Mouse (Mus musculus): ENCODE results near the gene Pltp. TPM values are rescaled to one million over a fixed set of nuclear protein-coding genes. Genes with fewer than 3 reads are reported as not detected.

The Pltp gene
- total RNA-seq, 1 experiment = 56.1 TPM

DNA sequence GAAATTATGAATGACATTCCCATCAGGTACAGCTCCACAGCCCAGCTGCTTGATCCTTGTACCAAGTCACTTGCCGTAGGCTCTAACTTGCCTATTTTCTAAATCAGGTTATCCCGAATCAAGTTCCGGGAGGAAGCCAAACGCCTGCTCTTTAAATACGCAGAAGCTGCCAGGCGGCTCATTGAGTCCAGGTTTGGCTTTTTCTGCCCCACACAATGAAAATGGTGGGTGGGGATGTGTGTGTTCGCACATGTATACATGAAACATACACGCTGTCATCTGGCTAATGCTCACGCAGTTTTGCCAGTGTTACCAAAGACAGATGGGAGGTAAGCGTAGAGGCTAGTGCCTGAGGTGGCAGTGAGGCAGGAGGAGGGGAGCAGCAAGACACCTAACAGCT, 29.1 kb upstream of the Pltp start:
- no peak overlapping the region for H3K27ac ChIP-seq (ENCODE audit: insufficient read depth, low read depth, low read length, poor library complexity, severe bottlenecking)
- in situ Hi-C loops (cut with MboI; ENCODE audit: low sequenced_read_pairs in 2 of 2, unreplicated experiment in 2 of 2) = no loop called here
- TF ChIP-seq HCFC1 (IDR thresholded peaks at IDR 0.05; ENCODE audit: borderline replicate concordance, insufficient read depth, low read length) = no peak
- TF ChIP-seq ZNF384 (IDR thresholded peaks at IDR 0.05; ENCODE audit: low read depth, low read length) = no peak
- TF ChIP-seq ZC3H11A (IDR thresholded peaks at IDR 0.05; ENCODE audit: borderline replicate concordance, low read depth, low read length) = no peak
- TF ChIP-seq MAFK (IDR thresholded peaks at IDR 0.05; ENCODE audit: insufficient read depth, low read depth, low read length) = no peak
- no peak for TF ChIP-seq CHD2 (IDR thresholded peaks at IDR 0.05; ENCODE audit: low read depth, low read length)
- H3K36me3 ChIP-seq (ENCODE audit: control insufficient read depth, insufficient read depth, low read length, poor library complexity, severe bottlenecking) = peaks cover 62% of the 10 kb centered on the region
- DNase-seq (ENCODE audit: low read depth, low spot score) = no peak
- no peak overlapping the region for H3K4me3 ChIP-seq (ENCODE audit: insufficient read depth in 1 of 2, low read depth in 1 of 2, low read length in 2 of 2, poor library complexity in 1 of 2, severe bottlenecking in 1 of 2)
- peaks cover 1 to 5% of the 10 kb centered on the region in 2 experiments; a peak in 1 of 4 replicates for H3K4me1 ChIP-seq (ENCODE audit: control insufficient read depth in 2 of 2, insufficient read depth in 2 of 2, low read length in 2 of 2, poor library complexity in 1 of 2)
- H3K9ac ChIP-seq (ENCODE audit: insufficient read depth, low read depth, low read length, poor library complexity, severe bottlenecking) = no peak overlapping the region
- H3K9me3 ChIP-seq (ENCODE audit: control insufficient read depth, insufficient read depth, low read depth, low read length) = no peaks in the 10 kb centered on the region

GRCm38 (mm10) chr2:164885788-164886187, 28.3 kb upstream of the Pltp start:
- Histone ChIP-seq H3K4me1 (ENCODE audit: control insufficient read depth in 2 of 2, insufficient read depth in 2 of 2, low read length in 2 of 2, poor library complexity in 1 of 2) (peaks cover 1 to 5% of the 10 kb centered on the region in 2 experiments; a peak in 1 of 4 replicates), H3K9ac (ENCODE audit: insufficient read depth, low read depth, low read length, poor library complexity, severe bottlenecking) (no peak overlapping the region), H3K36me3 (ENCODE audit: control insufficient read depth, insufficient read depth, low read length, poor library complexity, severe bottlenecking) (peaks cover 54% of the 10 kb centered on the region), H3K27ac (ENCODE audit: insufficient read depth, low read depth, low read length, poor library complexity, severe bottlenecking) (no peak overlapping the region), H3K9me3 (ENCODE audit: control insufficient read depth, insufficient read depth, low read depth, low read length) (no peaks in the 10 kb centered on the region), H3K4me3 (ENCODE audit: insufficient read depth in 1 of 2, low read depth in 1 of 2, low read length in 2 of 2, poor library complexity in 1 of 2, severe bottlenecking in 1 of 2) (no peak overlapping the region)
- no peak for TF ChIP-seq ZNF384 (IDR thresholded peaks at IDR 0.05; ENCODE audit: low read depth, low read length)
- TF ChIP-seq ZC3H11A (IDR thresholded peaks at IDR 0.05; ENCODE audit: borderline replicate concordance, low read depth, low read length) = no peak
- no peak for TF ChIP-seq HCFC1 (IDR thresholded peaks at IDR 0.05; ENCODE audit: borderline replicate concordance, insufficient read depth, low read length)
- TF ChIP-seq MAFK (IDR thresholded peaks at IDR 0.05; ENCODE audit: insufficient read depth, low read depth, low read length) = no peak
- TF ChIP-seq CHD2 (IDR thresholded peaks at IDR 0.05; ENCODE audit: low read depth, low read length) = no peak
- DNase-seq (ENCODE audit: low read depth, low spot score) = no peak
- in situ Hi-C loops (cut with MboI; ENCODE audit: low sequenced_read_pairs in 2 of 2, unreplicated experiment in 2 of 2) = no loop called here

- no peak for TF ChIP-seq CHD2 (IDR thresholded peaks at IDR 0.05; ENCODE audit: low read depth, low read length)
- no peak for TF ChIP-seq ZC3H11A (IDR thresholded peaks at IDR 0.05; ENCODE audit: borderline replicate concordance, low read depth, low read length)
- no peak for TF ChIP-seq HCFC1 (IDR thresholded peaks at IDR 0.05; ENCODE audit: borderline replicate concordance, insufficient read depth, low read length)
- no peak for TF ChIP-seq ZNF384 (IDR thresholded peaks at IDR 0.05; ENCODE audit: low read depth, low read length)
- TF ChIP-seq MAFK (IDR thresholded peaks at IDR 0.05; ENCODE audit: insufficient read depth, low read depth, low read length) = no peak
- Histone ChIP-seq H3K9ac (ENCODE audit: insufficient read depth, low read depth, low read length, poor library complexity, severe bottlenecking) (no peak overlapping the region), H3K9me3 (ENCODE audit: control insufficient read depth, insufficient read depth, low read depth, low read length) (no peaks in the 10 kb centered on the region), H3K27ac (ENCODE audit: insufficient read depth, low read depth, low read length, poor library complexity, severe bottlenecking) (no peak overlapping the region), H3K4me1 (ENCODE audit: control insufficient read depth in 2 of 2, insufficient read depth in 2 of 2, low read length in 2 of 2, poor library complexity in 1 of 2) (0 out of 4 replicates have a peak, but pooled peaks cover 0 to 2% of the 10 kb centered on the region in 2 experiments), H3K36me3 (ENCODE audit: control insufficient read depth, insufficient read depth, low read length, poor library complexity, severe bottlenecking) (peaks cover 23% of the 10 kb centered on the region), H3K4me3 (ENCODE audit: insufficient read depth in 1 of 2, low read depth in 1 of 2, low read length in 2 of 2, poor library complexity in 1 of 2, severe bottlenecking in 1 of 2) (no peak overlapping the region)
- in situ Hi-C loops (cut with MboI; ENCODE audit: low sequenced_read_pairs in 2 of 2, unreplicated experiment in 2 of 2) = no loop called here
- DNase-seq (ENCODE audit: low read depth, low spot score) = no peak
These were observed 25.1 kb upstream of the Pltp start for GRCm38 (mm10) chr2:164882619-164883018.

DNA sequence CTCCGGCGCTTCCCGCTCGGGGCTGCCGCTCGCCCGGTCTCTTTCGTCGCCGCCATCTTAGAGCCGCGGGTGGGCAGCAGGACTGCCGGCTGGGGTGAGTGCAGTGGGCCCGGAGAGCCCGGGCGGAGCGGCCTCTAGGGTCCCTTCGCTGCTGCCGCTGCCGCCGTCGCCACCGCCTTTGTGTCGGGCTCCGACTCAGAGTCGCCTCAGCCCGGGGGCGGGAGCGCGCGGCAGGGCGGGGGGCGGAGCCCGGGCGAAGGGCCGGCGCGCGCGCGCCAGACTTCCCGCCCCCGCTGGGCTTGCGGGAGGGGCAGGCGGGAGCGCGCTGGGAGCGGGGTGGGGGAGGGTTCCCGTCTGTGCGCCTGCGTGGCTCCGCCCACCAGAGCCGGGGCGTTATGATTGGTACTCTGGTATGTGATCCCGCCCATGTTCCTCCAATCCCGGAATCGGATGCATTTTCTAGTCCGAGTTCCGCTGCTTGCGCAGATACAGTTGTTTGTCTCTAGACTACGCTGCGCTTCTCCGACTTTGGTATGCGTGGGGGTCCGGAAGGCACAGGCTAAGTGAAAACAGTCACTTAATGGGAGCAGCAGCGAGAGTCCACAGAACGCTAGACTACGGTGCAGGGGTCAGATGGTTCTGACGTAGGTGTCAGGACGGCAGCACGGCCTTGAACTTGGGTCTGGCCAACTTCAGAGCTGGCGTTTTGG, 22.2 kb upstream of the Pltp start:
- H3K4me3 ChIP-seq (ENCODE audit: insufficient read depth in 1 of 2, low read depth in 1 of 2, low read length in 2 of 2, poor library complexity in 1 of 2, severe bottlenecking in 1 of 2) = peak overlapping the region; percentile 88 to 92
- H3K36me3 ChIP-seq (ENCODE audit: control insufficient read depth, insufficient read depth, low read length, poor library complexity, severe bottlenecking) = peaks cover 3% of the 10 kb centered on the region; the same call in 1 of the 2 replicates
- peak overlapping the region; percentile 97 for H3K9ac ChIP-seq (ENCODE audit: insufficient read depth, low read depth, low read length, poor library complexity, severe bottlenecking)
- in situ Hi-C loops (cut with MboI; ENCODE audit: low sequenced_read_pairs in 2 of 2, unreplicated experiment in 2 of 2) = no loop called here
- peak overlapping the region; percentile 99 for H3K27ac ChIP-seq (ENCODE audit: insufficient read depth, low read depth, low read length, poor library complexity, severe bottlenecking)
- DNase-seq (ENCODE audit: low read depth, low spot score) = peak; percentile 89
- H3K9me3 ChIP-seq (ENCODE audit: control insufficient read depth, insufficient read depth, low read depth, low read length) = no peaks in the 10 kb centered on the region
- peaks cover 0 to 4% of the 10 kb centered on the region in 2 experiments; a peak in 1 of 4 replicates for H3K4me1 ChIP-seq (ENCODE audit: control insufficient read depth in 2 of 2, insufficient read depth in 2 of 2, low read length in 2 of 2, poor library complexity in 1 of 2)
- TF ChIP-seq ZNF384 (IDR thresholded peaks at IDR 0.05; ENCODE audit: low read depth, low read length) (no peak), MAFK (IDR thresholded peaks at IDR 0.05; ENCODE audit: insufficient read depth, low read depth, low read length) (no peak), ZC3H11A (IDR thresholded peaks at IDR 0.05; ENCODE audit: borderline replicate concordance, low read depth, low read length) (no peak), CHD2 (IDR thresholded peaks at IDR 0.05; ENCODE audit: low read depth, low read length) (no peak), HCFC1 (IDR thresholded peaks at IDR 0.05; ENCODE audit: borderline replicate concordance, insufficient read depth, low read length) (no peak)
